Mouse (Mus musculus): ENCODE data around the gene Crygc. TPM values are rescaled to one million over a fixed set of nuclear protein-coding genes. Genes with fewer than 3 reads are reported as not detected.

The Crygc gene
- not detected in 2 replicates for polyA plus RNA-seq (2012; rRNA removed)

DNA sequence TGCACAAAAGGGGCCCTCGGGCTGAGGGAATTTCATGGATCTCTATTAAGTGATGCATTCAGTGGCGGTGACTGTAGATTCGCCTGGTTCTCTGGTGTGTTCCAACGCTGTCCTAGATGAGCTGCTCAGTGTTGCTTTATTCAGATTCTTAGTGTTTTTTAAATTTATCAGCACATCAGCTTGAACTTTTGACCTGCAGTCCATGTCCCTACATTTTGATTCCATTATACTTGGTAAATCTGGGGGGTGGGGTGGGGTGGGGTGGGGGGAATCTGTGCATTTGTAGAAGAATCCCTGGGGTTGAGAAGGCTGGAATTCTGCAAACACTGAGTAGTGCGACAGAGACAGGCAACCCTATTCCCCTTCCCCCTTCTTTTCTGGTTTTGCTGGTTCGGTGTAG is at the start of gene Crygc:
Gene Crygc, minus strand, starts transcription at position 101 of the 400 bp plus-strand sequence.
- DNase-seq (ENCODE audit: extremely low spot score in 1 of 2, low spot score in 1 of 2), result no peak

DNA sequence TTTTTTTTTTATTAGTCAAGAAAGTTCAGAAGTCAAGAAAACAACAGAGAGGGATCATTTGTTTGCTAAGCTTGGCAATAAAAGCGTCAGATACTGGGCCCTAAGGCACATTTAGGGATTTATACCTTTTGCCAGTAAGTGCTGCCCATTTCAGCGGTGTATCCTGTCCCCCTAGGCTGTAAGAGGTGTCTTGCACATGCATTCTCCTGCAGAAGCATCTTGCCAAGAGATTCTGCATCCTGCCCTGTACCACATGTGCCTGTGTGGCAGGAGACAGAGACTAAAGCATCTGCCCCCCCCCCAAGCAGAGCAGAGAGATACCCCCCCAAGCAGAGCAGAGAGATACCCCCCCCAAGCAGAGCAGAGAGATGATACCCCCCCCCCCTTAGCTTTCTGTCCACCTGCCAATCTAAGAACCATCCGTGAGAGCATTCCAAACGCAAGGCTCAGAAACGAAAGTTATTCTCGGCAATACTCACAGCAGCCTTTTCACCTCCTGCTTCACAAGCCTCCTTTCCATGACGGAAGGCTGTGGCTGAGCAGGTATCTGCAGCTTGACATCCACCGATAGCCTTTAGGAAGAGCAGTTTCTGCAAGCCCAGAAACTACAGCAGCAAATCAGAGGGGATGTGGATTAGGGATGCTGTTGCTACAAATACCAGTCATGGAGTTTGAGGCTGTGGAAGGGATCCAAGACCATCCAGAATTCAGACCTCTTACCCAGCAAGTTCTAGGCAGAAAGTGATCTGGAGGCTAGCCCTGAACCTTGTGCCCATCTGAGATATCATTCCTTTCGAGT is 49.3 kb upstream of the Crygc start, which contains the start of gene D630023F18Rik:
Gene D630023F18Rik, minus strand, starts transcription at position 641 of the 799 bp plus-strand sequence.
- DNase-seq (ENCODE audit: extremely low spot score in 1 of 2, low spot score in 1 of 2), result peak; percentile 12 to 55

DNA sequence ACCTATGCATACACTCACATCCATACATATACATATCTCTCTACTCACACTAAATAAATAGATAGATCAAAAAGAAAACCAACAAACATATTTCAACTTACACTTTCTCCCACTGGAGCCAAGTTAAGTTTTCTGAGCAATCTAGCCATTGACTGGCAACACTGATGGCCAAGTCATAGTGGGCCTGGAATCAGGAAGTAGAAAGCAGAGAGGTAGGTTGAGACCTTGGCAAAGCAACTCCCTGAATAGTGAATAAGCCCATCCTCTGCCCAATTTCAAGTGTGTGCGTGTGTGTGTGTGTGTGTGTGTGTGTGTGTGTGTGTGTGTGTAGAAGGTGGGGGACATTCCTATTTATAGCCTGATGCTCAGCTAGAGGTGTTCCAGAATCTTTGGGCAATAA is 45.9 kb upstream of the Crygc start, which contains the start of gene Gm28845:
Gene Gm28845, minus strand, starts transcription at position 121 of the 400 bp plus-strand sequence.
- no peak for DNase-seq (ENCODE audit: extremely low spot score in 1 of 2, low spot score in 1 of 2)

DNA sequence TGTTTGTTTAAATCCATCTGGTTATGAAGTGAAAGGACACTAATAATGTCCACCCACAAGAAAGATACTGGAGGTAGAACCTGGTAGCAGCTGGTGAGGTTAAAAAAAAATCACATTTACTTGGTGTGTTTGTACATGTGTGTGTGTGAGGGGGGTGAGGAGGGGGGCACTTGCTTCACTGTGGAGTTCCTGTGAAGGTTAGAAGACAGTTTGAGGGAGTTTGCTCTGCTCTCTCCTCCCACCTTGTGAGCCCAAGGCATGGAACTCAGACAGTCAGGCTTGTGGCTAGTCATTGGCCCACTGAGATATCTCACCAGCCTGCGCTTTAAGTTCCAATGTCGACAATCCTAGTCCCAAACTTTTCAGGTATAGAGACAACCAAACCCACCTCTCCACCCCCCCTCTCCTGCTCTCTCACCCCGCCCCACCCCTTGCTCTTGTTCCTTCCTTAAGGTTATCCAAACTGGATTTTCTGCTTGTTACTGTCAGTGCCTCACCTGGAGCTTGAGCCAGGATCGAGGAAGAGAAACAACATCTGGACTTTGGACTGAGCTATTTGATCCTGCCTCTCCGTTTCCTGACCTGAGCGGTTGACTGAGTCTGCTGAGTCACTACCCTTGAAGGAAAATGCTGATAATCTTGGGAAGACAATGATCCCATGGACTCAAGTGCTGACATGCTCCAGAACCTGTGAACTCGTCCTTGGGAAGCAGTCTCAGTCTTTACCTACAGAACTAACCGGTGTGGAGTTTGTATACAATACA is 44.8 kb upstream of the Crygc start:
- DNase-seq (ENCODE audit: extremely low spot score in 1 of 2, low spot score in 1 of 2), result no peak

DNA sequence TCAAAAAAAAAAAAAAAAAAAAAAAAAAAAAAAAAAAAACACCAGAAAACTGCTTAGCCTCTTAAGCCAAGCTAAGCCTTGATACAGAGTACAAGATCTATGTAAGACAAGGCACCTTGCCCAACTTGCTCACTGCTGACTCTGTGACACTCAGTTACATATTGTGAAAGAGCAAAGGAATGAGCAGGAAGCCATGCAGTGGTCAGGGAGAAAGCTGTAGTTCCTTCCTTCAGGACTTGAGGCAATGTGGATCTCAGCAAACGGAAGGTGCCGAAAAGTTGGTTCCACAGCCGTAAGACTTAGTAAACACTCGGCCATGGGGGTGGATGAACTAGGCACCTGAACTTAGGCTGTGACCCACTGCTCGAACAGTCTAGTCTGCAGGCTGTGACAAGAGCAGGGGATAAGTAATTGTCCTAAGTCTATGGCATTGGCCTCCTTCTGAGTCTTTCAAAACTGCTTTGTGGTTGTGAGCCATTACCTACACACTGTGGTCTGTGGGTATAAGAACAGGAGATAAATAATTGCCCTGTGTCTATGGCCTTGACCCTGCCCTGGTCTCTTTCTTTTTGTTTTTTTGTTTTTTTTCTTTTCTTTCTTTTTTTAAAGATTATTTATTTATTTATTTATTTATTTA is 40.2 kb upstream of the Crygc start:
- DNase-seq (ENCODE audit: extremely low spot score in 1 of 2, low spot score in 1 of 2), result no peak

DNA sequence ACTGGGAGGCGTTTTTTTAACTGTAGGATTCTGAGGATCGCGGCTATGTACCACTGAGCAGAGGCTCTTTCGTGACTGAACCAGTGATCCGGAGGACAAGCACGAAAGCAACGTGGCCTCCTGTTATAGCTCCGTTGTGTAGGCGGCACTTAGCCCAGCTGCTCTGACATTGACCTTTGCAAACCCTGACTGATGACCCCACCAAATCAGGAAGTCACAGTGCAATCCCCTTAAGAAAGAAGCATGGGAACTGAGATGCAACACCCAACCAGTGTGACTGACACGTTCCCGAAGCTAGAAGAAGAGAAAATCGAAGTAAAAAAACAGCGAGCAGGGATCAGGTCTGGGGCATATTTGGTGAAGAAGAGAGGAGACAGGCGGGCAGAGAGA is 39.3 kb upstream of the Crygc start:
- DNase-seq (ENCODE audit: extremely low spot score in 1 of 2, low spot score in 1 of 2), result no peak

DNA sequence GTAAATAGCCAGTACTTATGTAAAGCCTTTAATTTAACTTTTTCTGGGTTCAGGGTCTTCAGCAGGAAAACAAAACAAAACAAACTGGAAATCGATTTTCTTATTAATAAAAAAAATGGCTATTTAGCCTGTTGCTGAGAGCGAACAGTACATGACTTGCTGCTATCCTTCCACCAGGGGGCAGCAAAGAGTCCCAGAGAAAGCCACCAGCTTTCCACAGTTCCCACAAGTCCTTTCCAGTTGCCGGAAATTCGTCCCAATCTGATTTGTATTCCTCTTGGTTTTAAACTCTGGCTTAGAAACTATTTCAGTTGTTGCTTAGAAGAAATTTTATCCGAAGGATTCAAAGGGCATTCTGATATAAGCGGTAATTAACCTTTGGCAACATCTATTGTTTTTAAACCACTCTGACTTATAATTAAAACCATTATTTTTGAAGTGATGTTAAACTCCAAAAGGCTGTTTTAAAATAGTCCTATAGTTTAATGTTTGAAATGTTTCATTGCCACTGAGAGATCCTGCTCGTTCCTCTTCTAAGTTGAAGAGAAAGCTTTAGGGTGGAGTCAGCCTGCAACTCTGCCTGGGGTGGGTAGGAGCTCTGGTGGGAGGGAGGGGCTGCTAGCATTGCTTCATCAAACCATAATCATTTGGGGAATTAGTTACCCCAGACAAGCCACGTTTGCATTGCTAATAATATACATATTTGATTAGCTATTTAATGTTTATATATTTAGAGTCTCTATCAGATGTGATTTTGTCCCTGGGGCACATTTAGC is 38.7 kb upstream of the Crygc start:
- DNase-seq (ENCODE audit: extremely low spot score in 1 of 2, low spot score in 1 of 2), result peak; percentile 30 to 90

DNA sequence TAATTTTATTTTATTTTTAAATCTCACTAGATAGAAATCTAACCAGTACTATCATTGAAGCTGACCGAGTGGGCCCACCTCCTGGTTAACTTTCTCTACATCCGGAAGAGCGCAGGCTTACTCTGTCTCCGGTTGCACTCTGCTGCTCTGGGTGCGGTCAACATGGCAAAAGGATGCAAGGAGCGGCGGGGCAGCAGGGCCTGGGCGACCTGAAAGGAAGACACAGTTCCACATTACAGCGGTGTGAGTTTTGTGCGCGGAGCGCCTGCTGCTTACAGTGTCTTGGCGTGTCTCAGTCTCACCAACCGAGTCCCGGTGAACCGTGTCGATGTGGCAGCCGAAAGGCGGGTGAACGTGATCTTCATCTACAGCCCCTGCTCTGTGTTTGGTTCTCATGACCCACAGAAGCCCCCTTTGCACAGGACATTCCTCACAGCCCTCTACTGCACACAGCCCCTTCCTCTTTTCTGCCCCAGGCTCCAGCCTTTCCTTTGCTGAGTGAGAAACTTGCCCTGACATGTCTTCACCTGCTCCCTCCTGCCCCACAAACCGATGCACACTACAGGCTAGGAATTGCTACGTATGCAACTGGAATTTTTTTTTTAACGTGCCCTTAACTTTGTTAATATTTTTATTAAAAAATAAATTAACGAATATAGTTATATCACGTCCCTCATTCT is 36.4 kb upstream of the Crygc start:
- no peak for DNase-seq (ENCODE audit: extremely low spot score in 1 of 2, low spot score in 1 of 2)

DNA sequence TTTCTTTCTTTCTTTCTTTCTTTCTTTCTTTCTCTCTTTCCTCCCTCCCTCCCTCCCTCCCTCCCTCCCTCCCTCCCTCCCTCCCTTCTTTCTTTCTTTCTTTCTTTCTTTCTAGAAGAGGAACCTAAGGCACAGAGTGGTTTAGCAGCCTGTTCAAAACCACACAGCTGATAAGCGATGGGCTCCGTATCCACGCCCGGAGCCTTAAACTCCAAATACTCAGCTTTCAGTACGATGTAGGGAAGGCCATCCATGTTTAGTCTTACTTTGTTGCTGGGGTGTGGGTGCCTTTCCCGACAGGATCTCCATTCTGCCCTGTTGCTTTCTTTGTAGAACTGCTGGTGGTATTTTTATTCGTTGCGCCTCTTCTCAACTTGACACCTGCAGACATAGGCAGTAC is 35.7 kb upstream of the Crygc start:
- DNase-seq (ENCODE audit: extremely low spot score in 1 of 2, low spot score in 1 of 2), result no peak

DNA sequence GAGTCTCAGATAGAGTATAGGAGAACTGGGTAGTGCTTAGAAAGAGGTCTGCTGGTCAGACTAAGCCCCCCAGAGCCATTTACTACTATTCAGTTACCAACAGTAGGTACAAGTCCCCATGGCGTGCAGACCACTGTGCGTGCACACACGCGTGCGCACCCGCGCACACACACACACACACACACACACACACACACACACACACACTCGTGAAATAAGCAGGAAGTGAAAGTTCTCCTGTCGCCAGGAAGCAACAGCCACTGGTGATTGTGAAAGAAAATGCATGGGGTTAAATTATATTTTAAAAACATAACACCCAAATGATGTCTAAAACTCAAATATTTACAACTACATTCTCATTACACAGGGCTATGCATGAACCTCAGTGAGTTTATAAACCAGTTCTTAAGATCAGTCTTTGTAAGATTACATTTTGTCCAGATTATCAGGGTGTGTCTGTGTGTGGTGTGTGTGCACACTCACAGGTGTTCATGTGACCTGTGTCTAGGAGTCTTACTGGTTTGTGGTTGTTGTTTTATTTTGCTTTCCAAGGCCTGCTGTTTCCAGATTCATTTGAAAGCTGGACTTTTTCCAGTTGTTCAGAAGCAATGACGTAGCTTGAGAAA is 34.3 kb upstream of the Crygc start:
- DNase-seq (ENCODE audit: extremely low spot score in 1 of 2, low spot score in 1 of 2), result no peak

DNA sequence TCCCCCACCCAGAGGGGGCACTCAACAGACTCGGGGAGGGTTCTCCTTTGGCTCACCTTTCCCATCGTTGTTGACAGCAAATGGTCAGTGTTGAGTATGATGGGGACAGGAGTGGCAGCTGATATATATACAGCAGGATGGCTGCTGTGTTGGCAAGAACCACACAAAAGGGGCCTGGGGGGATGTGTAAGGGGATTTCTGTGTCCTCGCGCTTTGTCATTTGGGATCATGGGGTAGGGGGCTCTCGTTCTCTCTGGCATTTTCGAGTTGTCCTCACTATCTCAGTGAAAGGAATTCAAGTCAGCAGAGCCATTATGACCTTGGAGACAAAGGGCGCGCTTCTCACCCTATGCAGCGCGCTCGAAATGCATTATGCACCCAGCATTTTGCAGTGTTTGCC is 29.8 kb upstream of the Crygc start, which contains the start of gene Cryga:
Gene Cryga, minus strand, starts transcription at position 101 of the 400 bp plus-strand sequence.
- DNase-seq (ENCODE audit: extremely low spot score in 1 of 2, low spot score in 1 of 2), result no peak

DNA sequence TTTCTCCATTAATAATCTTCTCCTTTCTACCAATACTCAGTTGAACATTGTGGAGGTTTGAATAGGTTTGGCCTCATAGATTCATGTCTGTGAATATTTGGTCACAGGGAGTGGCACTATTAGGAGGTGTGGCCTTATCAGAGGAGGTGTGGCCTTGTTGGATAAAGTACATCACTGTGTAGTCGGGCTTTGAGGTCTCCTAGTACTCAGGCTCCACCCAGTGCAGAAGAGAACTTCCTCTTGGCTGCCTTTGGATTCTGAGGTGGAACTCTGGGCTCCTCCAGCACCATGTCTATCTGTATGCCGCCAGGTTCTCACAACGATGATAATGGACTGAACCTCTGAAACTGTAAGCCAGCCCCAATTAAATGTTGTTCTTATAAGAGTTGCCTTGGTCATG is 23.5 kb upstream of the Crygc start:
- no peak for DNase-seq (ENCODE audit: extremely low spot score in 1 of 2, low spot score in 1 of 2)

DNA sequence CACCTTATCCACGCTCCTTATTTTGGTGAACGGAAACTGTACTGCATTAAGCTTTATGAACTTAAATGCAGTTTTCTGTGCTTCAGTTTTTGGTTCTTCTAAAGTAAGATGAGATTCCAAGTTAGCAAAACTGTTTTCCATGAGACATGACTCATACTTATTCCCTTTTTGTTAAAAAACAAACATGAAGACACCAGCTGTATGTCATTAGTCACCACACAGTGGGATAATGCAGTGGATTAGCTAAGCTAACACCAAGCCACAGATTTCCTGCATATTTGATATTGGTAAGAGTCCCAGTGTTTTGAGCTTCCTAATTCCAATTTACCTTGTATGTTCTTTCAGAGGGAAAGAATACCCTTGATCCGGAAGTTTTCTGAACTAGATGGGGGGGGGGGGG is 18.1 kb upstream of the Crygc start:
- peak in 1 of 2 experiments; percentile 7 for DNase-seq (ENCODE audit: extremely low spot score in 1 of 2, low spot score in 1 of 2)

DNA sequence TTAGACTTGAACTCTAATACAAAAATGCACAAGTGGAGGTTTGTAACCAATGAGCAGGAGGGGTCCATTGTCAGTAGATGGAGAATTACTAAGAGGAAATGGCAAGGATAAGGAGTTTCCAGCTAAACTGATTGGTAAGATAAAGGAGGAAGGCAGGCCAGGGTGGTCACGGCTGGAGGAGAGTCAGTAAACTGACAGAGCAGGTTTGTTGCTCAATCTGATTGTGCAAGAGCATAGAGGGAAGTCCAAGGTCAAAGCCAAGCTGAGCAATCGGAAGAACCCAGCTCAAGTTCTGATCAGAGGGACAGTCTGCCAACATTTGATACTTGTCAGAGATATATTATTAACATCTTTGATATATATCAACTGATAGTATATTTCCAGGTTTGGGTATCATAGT is 16.9 kb upstream of the Crygc start:
- DNase-seq (ENCODE audit: extremely low spot score in 1 of 2, low spot score in 1 of 2), result no peak

DNA sequence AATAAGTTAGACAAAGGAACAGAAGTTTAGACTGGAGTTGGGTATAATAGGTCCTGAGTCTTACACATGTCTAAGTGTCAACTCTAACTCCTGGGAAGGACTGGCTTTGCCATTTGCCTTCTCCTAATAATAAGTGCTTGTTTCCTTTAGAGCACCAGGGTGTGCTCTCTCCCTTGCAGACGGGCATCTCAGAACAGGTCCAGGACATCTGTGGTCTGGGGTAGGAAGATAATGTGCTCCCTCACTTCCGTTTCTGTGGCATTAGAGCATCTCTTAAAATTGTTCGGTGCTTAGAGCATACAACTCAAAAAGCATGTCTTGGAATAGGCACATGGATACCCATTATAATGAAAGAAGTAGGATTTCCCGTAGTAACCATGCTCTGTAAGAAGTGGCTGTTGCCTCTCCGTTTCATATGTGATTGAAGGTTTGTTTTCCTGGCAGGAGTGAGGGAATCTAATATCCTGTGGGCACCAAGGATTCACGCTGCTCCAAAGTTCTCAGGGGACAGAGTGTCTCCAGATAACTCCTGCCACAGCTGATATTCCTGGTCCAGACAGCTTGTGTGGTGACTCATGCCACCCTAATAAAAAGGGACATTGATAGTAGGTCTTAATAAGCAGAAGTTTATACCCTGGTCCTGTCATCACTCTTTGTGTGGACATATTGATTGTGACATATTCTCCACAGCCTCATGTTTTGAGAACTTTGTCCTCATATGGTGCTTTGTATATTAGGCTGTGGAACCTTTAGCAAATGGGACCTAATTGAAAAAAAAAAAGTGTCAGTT is 15.3 kb upstream of the Crygc start:
- DNase-seq (ENCODE audit: extremely low spot score in 1 of 2, low spot score in 1 of 2), result no peak

DNA sequence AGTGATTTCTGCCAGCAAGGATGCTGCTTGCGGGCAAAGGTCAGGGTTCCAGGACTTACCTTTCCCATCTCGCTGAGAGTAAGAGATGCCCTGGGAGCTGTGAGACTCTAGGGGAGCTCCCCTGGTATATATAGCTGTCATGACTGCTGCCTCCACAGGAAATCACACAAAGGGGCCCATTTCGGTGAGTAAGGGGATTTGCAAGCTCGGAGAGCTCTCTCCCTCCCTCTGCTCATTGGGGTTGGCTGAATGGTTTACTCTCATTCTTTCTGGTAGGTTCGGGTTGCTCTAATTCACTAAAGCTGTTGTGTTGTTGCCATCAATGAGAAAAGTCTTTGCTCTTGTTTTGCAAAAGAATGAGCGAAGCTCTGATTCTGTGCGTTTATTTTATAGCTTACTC is 8.7 kb upstream of the Crygc start, which contains the start of gene Crygb:
Gene Crygb, minus strand, starts transcription at position 101 of the 400 bp plus-strand sequence.
- DNase-seq (ENCODE audit: extremely low spot score in 1 of 2, low spot score in 1 of 2), result no peak

DNA sequence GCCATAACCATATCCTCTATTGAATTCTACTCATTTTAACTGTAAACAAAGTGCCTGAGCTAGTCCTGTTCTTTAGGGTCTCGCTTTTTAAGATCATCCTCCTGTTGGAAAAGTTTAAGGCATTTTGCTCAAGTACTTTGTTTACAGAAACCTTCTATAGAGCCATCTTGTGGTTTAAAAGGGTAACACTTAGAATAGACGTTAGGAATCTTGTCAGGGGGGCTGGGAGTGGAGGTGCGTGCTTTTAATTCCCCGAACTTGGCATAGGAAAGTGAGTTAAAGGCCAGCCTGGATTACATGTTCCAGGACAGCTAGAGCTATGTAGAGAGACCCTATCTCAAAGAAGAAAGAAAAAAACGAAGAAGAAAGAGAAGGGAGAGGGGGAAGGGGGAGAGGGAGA is 2.1 kb upstream of the Crygc start:
- peak in 1 of 2 experiments; percentile 7 for DNase-seq (ENCODE audit: extremely low spot score in 1 of 2, low spot score in 1 of 2)

DNA sequence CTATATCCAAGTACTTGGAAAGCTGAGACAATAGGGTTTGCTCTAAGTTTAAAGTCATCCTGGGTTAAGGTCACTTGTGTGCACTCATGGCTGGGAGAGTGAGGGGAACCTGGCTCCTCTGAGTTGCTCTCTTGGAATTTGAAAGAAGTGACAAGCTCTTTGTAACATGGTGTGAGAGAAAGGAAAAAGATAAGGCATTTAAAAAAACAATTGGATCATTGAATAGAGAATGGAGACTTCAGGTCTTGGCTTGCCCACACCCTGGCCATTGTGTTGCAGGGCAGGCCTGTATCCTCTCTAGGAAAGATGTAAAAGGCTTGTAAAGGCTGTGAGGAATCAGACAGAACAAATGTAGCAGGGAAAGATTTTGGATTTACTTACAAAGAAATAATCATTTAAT is 5.6 kb downstream of the Crygc start:
- DNase-seq (ENCODE audit: extremely low spot score in 1 of 2, low spot score in 1 of 2), result no peak

DNA sequence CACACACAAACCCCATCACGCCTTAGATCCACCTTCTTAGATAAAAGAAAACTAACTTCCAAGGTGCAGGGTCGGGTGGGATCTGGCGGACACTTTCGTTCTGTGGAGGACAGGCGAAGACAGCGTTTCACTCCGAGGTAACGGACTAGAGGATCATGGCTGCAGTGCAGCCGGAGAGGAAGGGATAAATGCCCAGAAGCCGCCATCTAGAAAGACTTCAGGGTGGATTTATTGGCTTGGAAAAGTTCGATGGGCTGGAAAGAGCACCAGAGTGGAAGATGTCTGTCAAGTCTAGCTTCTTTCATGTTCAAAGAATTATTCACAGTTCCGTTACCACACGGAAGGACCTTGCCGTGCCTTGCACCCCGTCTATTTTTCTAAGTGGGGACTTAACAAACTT is 9.3 kb downstream of the Crygc start:
- DNase-seq (ENCODE audit: extremely low spot score in 1 of 2, low spot score in 1 of 2), result no peak
